Comparison of ENCODE assay signal across 10 mouse cellular contexts in the genomic region with DNA sequence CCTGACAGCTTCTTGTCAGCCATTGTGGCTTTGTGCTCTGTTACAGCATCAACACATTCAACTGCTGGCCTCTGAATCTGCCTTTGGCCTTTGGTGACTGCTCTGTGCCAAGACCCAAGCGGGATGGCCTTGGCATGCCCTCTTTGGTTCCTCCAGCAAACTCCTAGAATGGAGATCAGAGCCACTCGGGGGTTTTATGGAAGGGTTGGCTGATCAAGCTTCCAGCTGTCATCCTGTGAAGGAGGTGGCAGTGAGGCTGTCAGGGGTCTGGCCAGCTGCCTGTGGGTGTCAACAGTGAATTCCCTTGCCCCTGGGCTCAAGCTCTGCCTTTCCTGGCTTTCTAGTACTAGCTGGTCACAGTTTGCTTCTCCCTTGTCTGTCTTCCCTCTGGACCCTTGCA.
DNase-seq lines count a peak whose midpoint lies in the region; ATAC-seq and TF ChIP-seq lines count a peak whose summit lies in the region.
"Had no signal": no experiment of that assay in that cellular context is flagged by ENCODE, and none has a peak within 500 bp of the region (broad histone marks: within the 10 kb centered on the region; RNA-seq: fewer than 3 reads in every experiment).

No protein-coding gene starts in this region.

- no peaks in the 10 kb centered on the region for H3K36me3 ChIP-seq in hindbrain, postnatal 0 days (ENCODE audit: insufficient read depth, low read length)
- no peaks in the 10 kb centered on the region for H3K36me3 ChIP-seq in hindbrain, embryonic 14.5 days (replicated peaks; ENCODE audit: control insufficient read depth, insufficient read depth)
- no peaks in the 10 kb centered on the region for H3K36me3 ChIP-seq in heart, embryonic 16.5 days (ENCODE audit: control insufficient read depth, insufficient read depth)

- DNase-seq in hindbrain, postnatal 0 days (ENCODE audit: low spot score) = peak; percentile 72
- DNase-seq in hindbrain, embryonic 14.5 days (ENCODE audit: low spot score) = no peak
- DNase-seq in gastrocnemius, postnatal 10 days = peak; percentile 61
- DNase-seq in lung, postnatal 4 days = peak; percentile 56 to 86
- DNase-seq in frontal cortex, postnatal 14 days (ENCODE audit: low spot score in 2 of 2) = no peak
- DNase-seq in kidney, adult 9 months = no peak
- DNase-seq: thymus, postnatal 4 days had no signal

- H3K9ac ChIP-seq in hindbrain, postnatal 0 days (replicated peaks; ENCODE audit: low read length) = no peak overlapping the region
- H3K9ac ChIP-seq in hindbrain, embryonic 14.5 days = no peak overlapping the region
- H3K9ac ChIP-seq in heart, embryonic 16.5 days (ENCODE audit: low read length) = peak overlapping the region; percentile 49; the same call in 1 of the 2 replicates

- H3K4me1 ChIP-seq in hindbrain, postnatal 0 days (ENCODE audit: insufficient read depth, low read length) = peaks cover 6% of the 10 kb centered on the region; the same call in 1 of the 2 replicates
- peaks cover 13% of the 10 kb centered on the region; the same call in 1 of the 2 replicates for H3K4me1 ChIP-seq in hindbrain, embryonic 14.5 days (replicated peaks; ENCODE audit: control insufficient read depth, insufficient read depth, low read length)
- H3K4me1 ChIP-seq in heart, embryonic 16.5 days (ENCODE audit: control insufficient read depth, insufficient read depth, low read length) = peaks cover 47% of the 10 kb centered on the region

- no peak overlapping the region for H3K27ac ChIP-seq in hindbrain, postnatal 0 days
- H3K27ac ChIP-seq in hindbrain, embryonic 14.5 days = no peak overlapping the region
- peak overlapping the region; percentile 81 for H3K27ac ChIP-seq in heart, embryonic 16.5 days (ENCODE audit: low read length)
- H3K27ac ChIP-seq: macrophage had no signal

- TF ChIP-seq CTCF in hindbrain, postnatal 0 days (IDR thresholded peaks at IDR 0.05; ENCODE audit: low read depth) = no peak

- no peaks in the 10 kb centered on the region for H3K9me3 ChIP-seq in hindbrain, postnatal 0 days (ENCODE audit: low read length)
- no peaks in the 10 kb centered on the region for H3K9me3 ChIP-seq in hindbrain, embryonic 14.5 days (ENCODE audit: control insufficient read depth, low read length)
- H3K9me3 ChIP-seq in heart, embryonic 16.5 days (replicated peaks; ENCODE audit: control insufficient read depth, low read length) = no peaks in the 10 kb centered on the region

- no peak overlapping the region for H3K4me3 ChIP-seq in hindbrain, postnatal 0 days (ENCODE audit: low read length)
- H3K4me3 ChIP-seq in hindbrain, embryonic 14.5 days (replicated peaks; ENCODE audit: low read length) = no peak overlapping the region
- no peak overlapping the region for H3K4me3 ChIP-seq in heart, embryonic 16.5 days (ENCODE audit: low read length)
- H3K4me3 ChIP-seq: erythroblast, embryonic 14.5 days had no signal

- WGBS in hindbrain, postnatal 0 days = 28% methylated on average over 2 of the region's 2 CpGs
- WGBS in hindbrain, embryonic 14.5 days = 56% methylated on average over 2 of the region's 2 CpGs
- WGBS in heart, embryonic 16.5 days = 29% methylated on average over 2 of the region's 2 CpGs

- H3K4me2 ChIP-seq in hindbrain, postnatal 0 days (ENCODE audit: low read depth, low read length) = no peak overlapping the region
- H3K4me2 ChIP-seq in hindbrain, embryonic 14.5 days (replicated peaks) = no peak overlapping the region
- no peak overlapping the region for H3K4me2 ChIP-seq in heart, embryonic 16.5 days (ENCODE audit: low read depth, low read length)

- no peaks in the 10 kb centered on the region for H3K27me3 ChIP-seq in hindbrain, postnatal 0 days (ENCODE audit: insufficient read depth, low read length)
- H3K27me3 ChIP-seq in hindbrain, embryonic 14.5 days (ENCODE audit: control insufficient read depth, insufficient read depth, low read length) = no peaks in the 10 kb centered on the region
- no peaks in the 10 kb centered on the region for H3K27me3 ChIP-seq in heart, embryonic 16.5 days (ENCODE audit: control insufficient read depth, insufficient read depth, low read length)

- ATAC-seq in hindbrain, postnatal 0 days = peak; percentile 63
- no peak; the same call in 1 of the 2 replicates for ATAC-seq in hindbrain, embryonic 14.5 days (ENCODE audit: low FRiP score)
- ATAC-seq in heart, embryonic 16.5 days (replicated peaks; ENCODE audit: extremely low read depth, insufficient read depth, low FRiP score) = peak; percentile 63

Comparison
In these comparisons a context has a peak if more than half of its experiments do, and no peak if none do; other contexts are left out.
1. DNase-seq: peak in hindbrain, postnatal 0 days (single experiment), gastrocnemius, postnatal 10 days (single experiment) and lung, postnatal 4 days (2 of 2); none in hindbrain, embryonic 14.5 days (single experiment), frontal cortex, postnatal 14 days (0 of 2) and kidney, adult 9 months (single experiment).